1 mouse cellular context compared by ENCODE assay signal in the genomic region with DNA sequence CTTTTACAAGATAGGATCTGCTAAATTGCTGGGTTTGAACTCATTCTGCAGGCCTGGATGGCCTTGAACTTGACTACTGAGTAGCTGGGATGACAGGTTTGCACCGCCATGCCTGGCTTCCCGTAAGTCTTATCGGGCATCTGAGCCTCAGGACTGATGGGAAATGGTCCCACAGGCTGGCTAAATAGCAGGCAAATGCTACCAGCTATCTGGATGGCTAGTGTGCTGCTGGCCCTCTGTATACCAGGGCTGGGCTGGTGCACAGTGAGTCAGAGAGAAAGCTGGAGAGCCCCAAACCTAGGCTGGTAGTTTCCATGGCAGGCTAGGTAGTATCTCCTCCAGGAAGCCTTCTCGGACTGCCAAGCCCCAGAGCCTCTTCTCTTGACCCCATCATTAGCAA.
TF ChIP-seq lines count a peak whose summit lies in the region.

No protein-coding gene starts in this region.

TF ChIP-seq in MEL, 35 proteins besides CTCF, POLR2A, EP300 and RAD21 (continued from another document):
- TF ChIP-seq RCOR1 (IDR thresholded peaks at IDR 0.05; ENCODE audit: low read depth, low read length) (no peak), GATA1 (IDR thresholded peaks at IDR 0.05; ENCODE audit: low read depth, low read length) (0 out of 2 replicates have a peak, but pooled peaks have one; percentile 29)
TF ChIP-seq in MEL: peak in this region for 2.
